Mouse (Mus musculus) liver, embryonic 14.5 days (tissue): ENCODE results near the gene Lrrc66.

Source experiments
- CTCF ChIP-seq: IDR thresholded peaks from 2 replicates; pipeline ENCODE4 v1.5.1; 2016; ENCODE audit warnings: antibody characterized with exemption, low read depth, control low read depth
- EP300 ChIP-seq: IDR thresholded peaks from 2 replicates; pipeline ENCODE4 v1.6.1; 2016; ENCODE audit warnings: antibody characterized with exemption, low read depth

DNA sequence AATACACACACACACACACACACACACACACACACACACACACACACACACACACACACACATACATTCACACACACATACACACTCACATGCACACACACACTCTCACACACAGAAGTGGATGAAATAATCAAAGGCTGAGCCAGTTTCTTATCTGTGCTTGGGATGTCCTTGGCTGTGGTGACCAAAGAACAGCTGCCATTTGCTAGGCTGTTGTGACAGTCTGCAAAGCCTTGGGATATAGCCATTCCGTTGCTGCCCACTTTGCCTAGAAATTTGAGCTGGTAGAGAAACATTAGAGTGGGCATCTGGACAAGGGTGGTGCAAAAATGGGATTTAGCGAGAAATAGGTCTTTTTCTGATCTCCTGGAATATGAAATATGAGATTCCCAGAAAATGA, 32.3 kb downstream of the Lrrc66 start:
- TF ChIP-seq CTCF (no peak), EP300 (no peak)
